Mouse (Mus musculus) G1E-ER4 (cell line): ENCODE measurements around the gene Micall1. TPM values are rescaled to one million over a fixed set of nuclear protein-coding genes. Genes with fewer than 3 reads are reported as not detected.

Experiments used
- GATA1 ChIP-seq: IDR thresholded peaks from one replicate; pipeline ENCODE4 v1.8.0; 2012; ENCODE audit warnings: low read length, inconsistent platforms
- polyA plus RNA-seq: library from polyadenylated mRNA; stranded (reverse); fragments of >175 nt; gene quantifications from 2 replicates; pipeline ENCODE4 v1.2.3, GENCODE M21; 2012

The Micall1 gene
- polyA plus RNA-seq, 1 experiment: 25.7 TPM

GRCm38 (mm10) chr15:79185213-79185612 is 76.5 kb downstream of the Micall1 start:
- no peak for TF ChIP-seq GATA1

Other genes starting within 250 kb of the Micall1 start
- gene Gga1, start 231.7 kb upstream of the Micall1 start, polyA plus RNA-seq: 154 and 180 TPM in 2 replicates
- gene Gm49510, start 209.2 kb upstream of the Micall1 start, polyA plus RNA-seq: 3.7 and 4.4 TPM in 2 replicates
- gene Sh3bp1, start 209.1 kb upstream of the Micall1 start, polyA plus RNA-seq: 958 and 1,179 TPM in 2 replicates
- 35.3 and 39.3 TPM in 2 replicates for gene Pdxp, start 195.0 kb upstream of the Micall1 start, polyA plus RNA-seq
- 423 and 1,303 TPM in 2 replicates for gene Lgals1, start 182.2 kb upstream of the Micall1 start, polyA plus RNA-seq
- gene Nol12, start 174.0 kb upstream of the Micall1 start, polyA plus RNA-seq: 24.3 and 26.2 TPM in 2 replicates
- gene Triobp, start 161.2 kb upstream of the Micall1 start, polyA plus RNA-seq: 47.1 and 59.9 TPM in 2 replicates
- gene H1f0, start 80.4 kb upstream of the Micall1 start, polyA plus RNA-seq: not detected in 2 replicates
- not detected in 2 replicates for gene Galr3, start 67.0 kb upstream of the Micall1 start, polyA plus RNA-seq
- 37.5 and 64.4 TPM in 2 replicates for gene Ankrd54, start 46.0 kb upstream of the Micall1 start, polyA plus RNA-seq
- 14.6 and 36.2 TPM in 2 replicates for gene Eif3l, start 33.7 kb upstream of the Micall1 start, polyA plus RNA-seq
- gene Polr2f, start 32.1 kb downstream of the Micall1 start, polyA plus RNA-seq: 327 and 357 TPM in 2 replicates
- gene 1700088E04Rik, start 32.4 kb downstream of the Micall1 start, polyA plus RNA-seq: 0.24 TPM in 1 of 2 replicates, not detected in the other
- not detected in 2 replicates for gene Sox10, start 56.3 kb downstream of the Micall1 start, polyA plus RNA-seq
- gene Pick1, start 120.3 kb downstream of the Micall1 start, polyA plus RNA-seq: 17.0 and 20.7 TPM in 2 replicates
- 0.03 and 0.06 TPM in 2 replicates for gene Gm49486, start 120.5 kb downstream of the Micall1 start, polyA plus RNA-seq
- gene Slc16a8, start 145.9 kb downstream of the Micall1 start, polyA plus RNA-seq: not detected in 2 replicates
- gene Baiap2l2, start 176.6 kb downstream of the Micall1 start, polyA plus RNA-seq: not detected in 2 replicates
- gene Pla2g6, start 219.5 kb downstream of the Micall1 start, polyA plus RNA-seq: 25.1 and 27.0 TPM in 2 replicates
- 3.6 and 4.1 TPM in 2 replicates for gene Maff, start 237.7 kb downstream of the Micall1 start, polyA plus RNA-seq